Mouse (Mus musculus) heart, adult 2 months (tissue): ENCODE measurements around the gene Ccl17.

Experiments used
- CTCF ChIP-seq: fragments of 200-600 bp; IDR thresholded peaks from 2 replicates; pipeline ENCODE4 v1.8.1; 2022; ENCODE audit warnings: antibody characterized with exemption, mild to moderate bottlenecking, moderate library complexity
- EP300 ChIP-seq: fragments of 200-500 bp; IDR thresholded peaks from 2 replicates; pipeline ENCODE4 v1.6.1; 2011; ENCODE audit warnings: low read depth, low read length, control low read depth; ENCODE audit not compliant: insufficient read depth
- POLR2A ChIP-seq: fragments of 200-500 bp; IDR thresholded peaks from 2 replicates; pipeline ENCODE4 v1.6.1; 2011; ENCODE audit warnings: mild to moderate bottlenecking, low read depth, low read length, control low read depth; ENCODE audit not compliant: insufficient read depth

DNA sequence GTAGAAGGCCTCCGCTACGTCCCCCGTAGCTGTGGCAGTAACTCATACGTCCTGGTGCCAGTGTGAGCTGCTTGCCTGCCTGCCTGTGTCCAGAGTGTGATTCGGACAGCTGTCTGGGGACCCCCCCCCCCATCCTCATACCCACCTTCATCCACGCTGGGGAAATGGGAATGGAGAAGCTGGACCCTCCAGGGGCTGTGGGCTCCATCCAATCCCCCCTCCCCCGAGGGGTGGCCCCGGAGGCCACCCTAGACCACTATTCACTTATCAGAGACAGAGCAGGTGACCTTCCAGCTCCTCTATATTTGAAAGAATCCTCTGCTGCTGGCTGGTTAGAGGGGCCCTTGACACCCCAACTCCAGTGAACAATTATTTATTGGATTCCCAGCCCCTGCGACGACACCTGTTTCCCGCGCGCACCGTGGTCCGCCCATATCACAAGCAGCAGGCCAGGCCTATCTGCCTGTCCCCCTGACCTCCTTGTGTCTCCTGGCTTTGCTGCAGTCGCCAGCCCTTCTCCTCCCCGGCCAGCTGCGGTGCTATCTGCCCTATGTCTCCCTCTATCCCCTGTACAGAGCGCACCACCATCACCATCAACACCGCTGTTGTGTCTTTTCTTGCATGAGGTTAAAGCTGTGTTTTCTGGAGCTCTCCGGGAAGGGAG lies 29.6 kb upstream of the Ccl17 start:
- TF ChIP-seq POLR2A (no peak), CTCF (no peak), EP300 (no peak)
